Mouse (Mus musculus): ENCODE results near the gene Hmg20a. TPM values are rescaled to one million over a fixed set of nuclear protein-coding genes. Genes with fewer than 3 reads are reported as not detected.

Hmg20a gene
- polyA plus RNA-seq, 1 experiment from 2014 or later: 22.2 TPM

GRCm38 (mm10) chr9:56396306-56396705 lies 22.1 kb upstream of the Hmg20a start:
- ATAC-seq: no peak
- H3K9me3 ChIP-seq (ENCODE audit: low read length): no peaks in the 10 kb centered on the region
- WGBS: 33% methylated on average over 1 of the region's 1 CpGs

DNA sequence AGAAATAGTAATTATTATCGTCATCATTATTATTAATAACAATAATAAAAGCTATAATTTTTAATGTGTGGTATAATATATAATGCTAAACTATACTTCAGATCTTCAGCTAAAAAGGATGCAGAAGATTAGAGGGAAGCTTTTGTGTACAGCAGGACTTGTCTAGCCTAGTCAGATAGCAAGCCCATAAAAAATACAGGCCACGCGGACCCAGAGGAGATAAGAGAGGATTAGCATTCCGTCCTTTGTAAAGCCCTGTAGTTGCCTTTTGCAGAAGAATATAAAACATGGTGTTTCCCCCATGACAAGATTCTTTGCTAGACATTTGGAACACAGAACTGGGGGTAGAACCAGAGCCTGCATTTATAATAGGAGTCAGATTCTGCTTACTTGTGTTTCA lies 13.8 kb upstream of the Hmg20a start:
- DNase-seq (ENCODE audit: low spot score): no peak
- Histone ChIP-seq H3K4me1 (ENCODE audit: insufficient read depth, low read depth, low read length) (no peaks in the 10 kb centered on the region), H3K9ac (replicated peaks; ENCODE audit: low read depth) (no peak overlapping the region), H3K36me3 (ENCODE audit: insufficient read depth, low read length) (no peaks in the 10 kb centered on the region), H3K4me2 (replicated peaks; ENCODE audit: low read depth, low read length) (no peak overlapping the region), H3K27ac (ENCODE audit: low read length) (no peak overlapping the region), H3K27me3 (replicated peaks; ENCODE audit: insufficient read depth, low read length) (no peaks in the 10 kb centered on the region), H3K4me3 (ENCODE audit: low read depth, low read length) (no peak overlapping the region), H3K9me3 (ENCODE audit: low read length) (no peaks in the 10 kb centered on the region)
- TF ChIP-seq EP300 (IDR thresholded peaks at IDR 0.05): no peak
- TF ChIP-seq CTCF (IDR thresholded peaks at IDR 0.05): no peak
- no peak for ATAC-seq
- 54% methylated on average over 4 of the region's 4 CpGs for WGBS

More at GRCm38 (mm10) chr9:56396306-56396705, 22.1 kb upstream of the Hmg20a start:
- TF ChIP-seq EP300 (IDR thresholded peaks at IDR 0.05) (no peak), CTCF (IDR thresholded peaks at IDR 0.05) (no peak)
- H3K4me2 ChIP-seq (replicated peaks; ENCODE audit: low read depth, low read length): no peak overlapping the region
- no peaks in the 10 kb centered on the region for H3K36me3 ChIP-seq (ENCODE audit: insufficient read depth, low read length)
- no peaks in the 10 kb centered on the region; the same call in 1 of the 2 replicates for H3K4me1 ChIP-seq (ENCODE audit: insufficient read depth, low read depth, low read length)
- no peak overlapping the region for H3K4me3 ChIP-seq (ENCODE audit: low read depth, low read length)
- H3K27ac ChIP-seq (ENCODE audit: low read length): no peak overlapping the region
- H3K9ac ChIP-seq (replicated peaks; ENCODE audit: low read depth): no peak overlapping the region
- DNase-seq (ENCODE audit: low spot score): no peak
- H3K27me3 ChIP-seq (replicated peaks; ENCODE audit: insufficient read depth, low read length): no peaks in the 10 kb centered on the region

- ATAC-seq: no peak
- Histone ChIP-seq H3K4me3 (ENCODE audit: low read depth, low read length) (no peak overlapping the region), H3K27me3 (replicated peaks; ENCODE audit: insufficient read depth, low read length) (no peaks in the 10 kb centered on the region), H3K4me1 (ENCODE audit: insufficient read depth, low read depth, low read length) (peaks cover 9% of the 10 kb centered on the region; the same call in 1 of the 2 replicates), H3K36me3 (ENCODE audit: insufficient read depth, low read length) (no peaks in the 10 kb centered on the region), H3K27ac (ENCODE audit: low read length) (no peak overlapping the region), H3K4me2 (replicated peaks; ENCODE audit: low read depth, low read length) (no peak overlapping the region), H3K9me3 (ENCODE audit: low read length) (no peaks in the 10 kb centered on the region), H3K9ac (replicated peaks; ENCODE audit: low read depth) (no peak overlapping the region)
- no peak for TF ChIP-seq EP300 (IDR thresholded peaks at IDR 0.05)
- TF ChIP-seq CTCF (IDR thresholded peaks at IDR 0.05): no peak
- DNase-seq (ENCODE audit: low spot score): no peak
- 71% methylated on average over 2 of the region's 2 CpGs for WGBS
Measured at GRCm38 (mm10) chr9:56409928-56410327, 8.5 kb upstream of the Hmg20a start.

DNA sequence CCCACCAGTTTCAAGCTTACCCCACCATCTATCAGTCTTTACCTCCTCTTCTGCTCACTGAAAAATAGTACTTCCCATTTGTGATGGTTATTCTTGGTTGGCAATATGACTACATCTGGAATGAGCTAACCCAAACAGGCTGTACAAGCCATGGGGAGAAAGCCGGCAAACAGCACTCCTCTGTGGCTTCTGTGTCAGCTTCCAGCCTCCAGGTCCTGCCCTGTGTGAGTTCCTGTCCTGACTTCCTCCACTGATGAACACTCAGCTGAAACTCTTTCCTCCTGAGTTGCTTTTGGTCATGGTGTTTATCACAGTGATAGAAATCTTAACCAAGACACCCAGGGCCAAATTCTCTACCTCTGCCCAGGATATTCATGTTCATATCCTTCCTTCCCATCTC lies 5.7 kb upstream of the Hmg20a start:
- Histone ChIP-seq H3K36me3 (ENCODE audit: insufficient read depth, low read length) (no peaks in the 10 kb centered on the region), H3K4me3 (ENCODE audit: low read depth, low read length) (no peak overlapping the region), H3K9ac (replicated peaks; ENCODE audit: low read depth) (no peak overlapping the region), H3K4me2 (replicated peaks; ENCODE audit: low read depth, low read length) (peak overlapping the region; percentile 22; the same call in 1 of the 2 replicates), H3K27ac (ENCODE audit: low read length) (no peak overlapping the region), H3K4me1 (ENCODE audit: insufficient read depth, low read depth, low read length) (peaks cover 16% of the 10 kb centered on the region; the same call in 1 of the 2 replicates), H3K27me3 (replicated peaks; ENCODE audit: insufficient read depth, low read length) (no peaks in the 10 kb centered on the region), H3K9me3 (ENCODE audit: low read length) (no peaks in the 10 kb centered on the region)
- WGBS: 25% methylated on average over 1 of the region's 1 CpGs
- ATAC-seq (no peak), DNase-seq (ENCODE audit: low spot score) (no peak)
- no peak for TF ChIP-seq EP300 (IDR thresholded peaks at IDR 0.05)
- TF ChIP-seq CTCF (IDR thresholded peaks at IDR 0.05): no peak

- DNase-seq (ENCODE audit: low spot score) (no peak), ATAC-seq (no peak)
- Histone ChIP-seq H3K36me3 (ENCODE audit: insufficient read depth, low read length) (no peaks in the 10 kb centered on the region), H3K27ac (ENCODE audit: low read length) (no peak overlapping the region), H3K4me2 (replicated peaks; ENCODE audit: low read depth, low read length) (no peak overlapping the region), H3K9me3 (ENCODE audit: low read length) (no peaks in the 10 kb centered on the region), H3K27me3 (replicated peaks; ENCODE audit: insufficient read depth, low read length) (no peaks in the 10 kb centered on the region), H3K4me3 (ENCODE audit: low read depth, low read length) (no peak overlapping the region), H3K4me1 (ENCODE audit: insufficient read depth, low read depth, low read length) (peaks cover 18% of the 10 kb centered on the region; the same call in 1 of the 2 replicates), H3K9ac (replicated peaks; ENCODE audit: low read depth) (no peak overlapping the region)
- TF ChIP-seq CTCF (IDR thresholded peaks at IDR 0.05): peak; percentile 32
- no peak for TF ChIP-seq EP300 (IDR thresholded peaks at IDR 0.05)
Measured at GRCm38 (mm10) chr9:56414322-56414721, 4.1 kb upstream of the Hmg20a start.

DNA sequence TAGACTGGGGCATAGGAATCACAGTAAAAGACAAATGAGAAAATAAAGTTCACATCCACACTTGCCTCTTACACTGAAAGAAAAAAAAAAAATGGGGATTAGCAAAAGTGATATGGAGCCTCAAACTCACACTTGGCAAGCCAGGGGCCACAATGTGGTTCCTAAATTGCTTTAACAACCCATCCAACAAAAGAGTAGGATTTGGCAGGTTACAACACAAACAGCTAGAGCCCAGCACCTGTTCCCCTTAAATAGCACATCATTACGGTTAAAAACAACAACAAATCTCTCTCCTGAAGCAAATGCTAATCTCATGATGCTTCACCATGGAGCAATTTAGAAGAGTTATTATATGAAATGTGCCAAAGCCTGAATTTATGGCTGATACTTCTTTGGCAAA lies 3.0 kb upstream of the Hmg20a start:
- no peak for DNase-seq (ENCODE audit: low spot score)
- peak overlapping the region; percentile 57 for H3K4me2 ChIP-seq (replicated peaks; ENCODE audit: low read depth, low read length)
- H3K4me3 ChIP-seq (ENCODE audit: low read depth, low read length): peak overlapping the region; percentile 90; the same call in 1 of the 2 replicates
- no peaks in the 10 kb centered on the region for H3K9me3 ChIP-seq (ENCODE audit: low read length)
- WGBS: 47% methylated on average over 1 of the region's 1 CpGs
- no peaks in the 10 kb centered on the region for H3K27me3 ChIP-seq (replicated peaks; ENCODE audit: insufficient read depth, low read length)
- H3K36me3 ChIP-seq (ENCODE audit: insufficient read depth, low read length): no peaks in the 10 kb centered on the region
- H3K9ac ChIP-seq (replicated peaks; ENCODE audit: low read depth): no peak overlapping the region
- H3K4me1 ChIP-seq (ENCODE audit: insufficient read depth, low read depth, low read length): peaks cover 22% of the 10 kb centered on the region; the same call in 1 of the 2 replicates
- peak overlapping the region; percentile 12; the same call in 1 of the 2 replicates for H3K27ac ChIP-seq (ENCODE audit: low read length)
- no peak for ATAC-seq
- TF ChIP-seq EP300 (IDR thresholded peaks at IDR 0.05) (no peak), CTCF (IDR thresholded peaks at IDR 0.05) (no peak)

Data from lung, postnatal 0 days (tissue).